Mouse (Mus musculus) E14TG2a.4 (cell line): ENCODE results near the gene Olfr420.

Experiments
- H3K27me3 ChIP-seq: 2 replicates; pipeline ENCODE4 v1.6.1; 2014; ENCODE audit warnings: low read length, control low read depth; ENCODE audit not compliant: insufficient read depth
- H3K36me3 ChIP-seq: 2 replicates; pipeline ENCODE4 v1.6.1; 2014; ENCODE audit warnings: low read length, control low read depth; ENCODE audit not compliant: insufficient read depth
- H3K4me1 ChIP-seq: replicated peaks from 2 replicates; pipeline ENCODE4 v1.6.1; 2014; ENCODE audit warnings: low read depth, low read length, control low read depth
- H3K4me3 ChIP-seq: replicated peaks from 2 replicates; pipeline ENCODE4 v1.5.1; 2014; ENCODE audit warnings: mild to moderate bottlenecking, low read length
- H3K9me3 ChIP-seq: 2 replicates; pipeline ENCODE4 v1.6.1; 2014; ENCODE audit warnings: low read length, control low read depth
- CTCF ChIP-seq: conservative IDR thresholded peaks from 2 replicates; pipeline ENCODE4 v1.5.1; 2014; ENCODE audit warnings: low read length
- NANOG ChIP-seq: IDR thresholded peaks from 2 replicates; pipeline ENCODE4 v1.6.1; 2014; ENCODE audit warnings: borderline replicate concordance, low read length, mixed read lengths
- POU5F1 ChIP-seq: IDR thresholded peaks from 2 replicates; pipeline ENCODE4 v1.6.1; 2014; ENCODE audit warnings: low read length, borderline replicate concordance

Olfr420 gene

DNA sequence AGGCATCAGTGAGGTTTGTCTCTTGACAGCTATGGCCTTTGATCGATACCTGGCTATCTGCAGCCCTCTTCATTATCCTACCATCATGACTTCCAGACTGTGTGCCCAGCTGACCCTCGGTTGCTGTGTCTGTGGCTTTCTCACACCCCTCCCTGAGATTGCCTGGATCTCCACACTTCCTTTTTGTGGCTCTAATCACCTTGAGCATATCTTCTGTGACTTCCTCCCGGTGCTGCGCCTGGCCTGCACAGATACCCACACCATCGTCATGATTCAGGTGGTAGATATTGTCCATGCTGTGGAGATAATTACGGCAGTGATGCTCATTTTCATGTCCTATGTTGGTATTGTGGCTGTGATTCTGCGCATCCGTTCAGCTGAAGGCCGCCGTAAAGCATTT, 3.7 kb downstream of the Olfr420 start:
- H3K9me3 ChIP-seq: no peaks in the 10 kb centered on the region
- TF ChIP-seq NANOG (no peak), CTCF (no peak), POU5F1 (no peak)
- no peaks in the 10 kb centered on the region for H3K27me3 ChIP-seq
- H3K36me3 ChIP-seq: no peaks in the 10 kb centered on the region
- no peak overlapping the region for H3K4me3 ChIP-seq
- H3K4me1 ChIP-seq: no peaks in the 10 kb centered on the region

DNA sequence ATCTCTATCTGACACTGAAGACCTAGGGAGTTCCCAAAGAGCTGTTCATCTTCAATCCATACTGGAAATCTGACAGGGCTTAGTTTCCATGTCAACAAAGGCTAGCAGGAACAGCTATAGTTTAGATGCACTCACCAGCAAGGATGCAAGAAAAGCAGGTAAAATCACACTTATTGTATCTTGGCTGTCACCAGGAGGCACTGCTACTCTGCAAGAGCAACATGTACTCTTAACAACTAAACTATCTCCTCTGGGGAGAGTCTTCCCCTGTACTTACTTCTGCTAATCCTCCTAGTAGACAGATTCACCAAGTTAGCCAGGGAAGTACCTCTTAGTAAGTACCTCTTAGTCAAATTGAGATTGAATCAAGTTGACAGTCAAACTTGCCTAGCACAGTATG, 13.6 kb downstream of the Olfr420 start:
- TF ChIP-seq NANOG (no peak), CTCF (peak; percentile 17; the same call in 1 of the 2 replicates)
- H3K36me3 ChIP-seq: no peaks in the 10 kb centered on the region
- peaks cover 10% of the 10 kb centered on the region for H3K4me1 ChIP-seq
- H3K27me3 ChIP-seq: no peaks in the 10 kb centered on the region
- H3K9me3 ChIP-seq: no peaks in the 10 kb centered on the region
- no peak overlapping the region for H3K4me3 ChIP-seq

DNA sequence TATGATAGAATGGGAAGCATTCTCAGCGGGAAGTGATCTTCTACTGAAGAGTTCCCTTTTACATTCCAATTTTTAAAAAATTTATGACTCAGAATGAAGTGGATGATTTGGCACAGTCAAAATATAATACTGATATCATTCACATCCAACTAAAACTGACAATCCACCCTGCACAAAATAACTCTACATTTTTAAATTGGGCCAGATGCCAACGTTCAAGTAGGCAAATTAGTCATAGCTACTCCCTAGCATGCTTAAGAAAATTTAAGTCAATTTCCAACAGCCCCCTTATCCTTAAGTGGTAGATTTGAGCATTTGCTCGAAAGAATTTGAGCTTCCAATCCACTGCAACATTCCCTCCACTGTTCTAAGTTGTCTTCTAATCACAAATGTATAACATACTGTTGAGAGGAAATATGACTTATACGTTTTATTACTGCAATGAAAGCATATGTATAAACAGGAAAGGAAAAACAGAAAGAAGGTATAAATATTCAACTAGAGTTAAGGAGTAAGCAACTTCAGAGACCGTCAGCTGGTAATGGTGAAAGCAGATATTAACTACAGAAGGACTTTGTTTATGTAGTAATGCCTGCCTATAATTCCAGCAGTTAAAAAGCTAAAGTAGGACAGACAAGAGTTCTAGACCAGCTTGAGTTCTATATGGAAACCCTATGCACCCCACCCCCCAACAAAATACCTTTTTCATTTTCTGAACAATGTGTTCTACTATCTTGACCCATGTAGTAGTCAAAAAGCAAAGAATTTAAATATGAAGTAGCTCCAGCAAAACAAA, 15.5 kb downstream of the Olfr420 start:
- no peak for TF ChIP-seq POU5F1
- TF ChIP-seq NANOG: no peak
- TF ChIP-seq CTCF: no peak
- no peak overlapping the region for H3K4me3 ChIP-seq
- no peaks in the 10 kb centered on the region for H3K36me3 ChIP-seq
- H3K4me1 ChIP-seq: peaks cover 10% of the 10 kb centered on the region
- H3K27me3 ChIP-seq: no peaks in the 10 kb centered on the region
- no peaks in the 10 kb centered on the region for H3K9me3 ChIP-seq

DNA sequence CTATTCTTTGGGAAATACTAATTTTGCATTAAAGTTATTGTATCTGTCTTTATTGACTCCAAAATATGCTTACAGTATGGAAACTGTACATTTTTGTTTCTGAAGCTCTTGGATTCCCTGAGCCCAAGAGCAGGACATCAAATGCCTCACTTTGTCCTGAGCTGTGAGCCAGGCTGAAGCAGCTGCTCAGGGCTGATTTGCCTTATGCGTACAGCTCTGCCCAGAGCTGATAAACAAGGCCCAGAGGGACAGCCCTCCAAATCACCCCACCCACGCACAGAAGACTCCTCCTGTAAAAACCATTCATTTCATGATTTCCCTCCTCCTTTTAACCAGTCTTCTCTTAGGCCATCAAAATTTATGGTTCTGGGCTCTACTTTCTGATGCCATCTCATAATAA, 16.1 kb downstream of the Olfr420 start:
- no peak for TF ChIP-seq NANOG
- no peak for TF ChIP-seq POU5F1
- TF ChIP-seq CTCF: no peak
- Histone ChIP-seq H3K4me3 (no peak overlapping the region), H3K4me1 (peaks cover 10% of the 10 kb centered on the region), H3K27me3 (no peaks in the 10 kb centered on the region), H3K9me3 (no peaks in the 10 kb centered on the region), H3K36me3 (no peaks in the 10 kb centered on the region)

DNA sequence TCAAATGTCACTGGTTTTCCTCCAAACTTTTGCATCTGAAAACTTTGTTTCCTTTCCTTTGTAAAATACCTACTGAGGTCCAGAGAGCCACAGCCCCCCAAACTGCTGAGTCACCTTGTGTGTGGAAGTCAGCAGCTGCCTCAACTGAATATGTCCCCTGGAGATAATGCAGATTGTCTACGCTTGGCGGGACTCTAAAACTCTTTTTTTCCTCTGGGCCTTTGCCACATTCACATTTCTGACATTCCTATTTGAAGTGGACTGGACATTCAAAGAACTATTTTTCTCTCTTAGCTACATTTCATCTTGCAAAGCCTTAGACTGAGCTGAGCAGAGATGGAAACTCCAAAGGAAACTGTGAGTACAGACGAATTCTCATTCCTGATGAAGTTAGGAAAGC, 17.2 kb downstream of the Olfr420 start, which contains the start of gene Spta1:
Spta1 (plus strand) TSS at position 172 of the 400 bp plus-strand sequence.
- Histone ChIP-seq H3K36me3 (no peaks in the 10 kb centered on the region), H3K9me3 (no peaks in the 10 kb centered on the region), H3K4me1 (peaks cover 14% of the 10 kb centered on the region), H3K4me3 (no peak within 1 kb of the TSS), H3K27me3 (no peaks in the 10 kb centered on the region)
- TF ChIP-seq NANOG: no peak
- no peak for TF ChIP-seq CTCF
- no peak for TF ChIP-seq POU5F1

DNA sequence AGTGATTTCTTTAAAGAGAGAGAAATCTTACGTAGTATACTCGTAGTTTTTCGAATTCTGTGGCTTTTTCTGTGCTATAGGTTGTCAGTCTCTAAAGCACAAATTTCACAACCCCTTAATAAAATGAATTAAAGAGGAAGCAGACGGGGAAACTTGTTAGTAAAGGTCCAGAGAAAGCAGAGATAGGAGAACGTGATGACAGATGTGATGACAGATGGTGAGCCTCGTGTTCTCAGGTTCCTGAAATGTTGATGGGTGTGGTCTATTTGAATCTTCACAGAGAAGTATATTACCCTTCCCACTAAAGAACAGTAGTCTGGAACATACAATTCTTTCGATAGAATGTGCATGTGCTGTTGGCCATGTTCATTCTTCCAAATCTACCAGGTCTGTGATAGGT, 49.3 kb downstream of the Olfr420 start:
- Histone ChIP-seq H3K27me3 (no peaks in the 10 kb centered on the region), H3K4me3 (no peak overlapping the region), H3K4me1 (no peaks in the 10 kb centered on the region), H3K9me3 (no peaks in the 10 kb centered on the region), H3K36me3 (no peaks in the 10 kb centered on the region)
- no peak for TF ChIP-seq CTCF
- TF ChIP-seq NANOG: no peak
